Mouse (Mus musculus): Measurements from ENCODE around the gene Apoc1. TPM values are rescaled to one million over a fixed set of nuclear protein-coding genes. Genes with fewer than 3 reads are reported as not detected.
"Not testable (repeated sequence)": the region's sequence is repeated elsewhere in the genome, so short reads cannot be mapped to it uniquely, and the experiment has no call there.

Gene Apoc1
- polyA plus RNA-seq, 1 experiment from 2014 or later: 57.9 TPM

GRCm38 (mm10) chr7:19694336-19695212, 2.1 kb upstream of the Apoc1 start:
- no peaks in the 10 kb centered on the region; the same call in 1 of the 2 replicates for H3K9me3 ChIP-seq
- 82% methylated on average over 10 of the region's 10 CpGs for WGBS
- H3K27me3 ChIP-seq: no peaks in the 10 kb centered on the region
- H3K4me3 ChIP-seq: no peak overlapping the region
- H3K9ac ChIP-seq: no peak overlapping the region
- peaks cover 9% of the 10 kb centered on the region for H3K36me3 ChIP-seq
- no peak overlapping the region for H3K27ac ChIP-seq
- no peak overlapping the region for H3K4me2 ChIP-seq
- ATAC-seq (ENCODE audit: insufficient number of reproducible peaks, low FRiP score, low TSS enrichment, low read depth): no peak
- peaks cover 32% of the 10 kb centered on the region for H3K4me1 ChIP-seq

GRCm38 (mm10) chr7:19693421-19693820, 961 bp upstream of the Apoc1 start:
- 29% methylated on average over 10 of the region's 10 CpGs for WGBS
- no peak overlapping the region for H3K4me3 ChIP-seq
- no peak overlapping the region for H3K9ac ChIP-seq
- no peaks in the 10 kb centered on the region; the same call in 1 of the 2 replicates for H3K9me3 ChIP-seq
- H3K4me2 ChIP-seq: no peak overlapping the region
- no peaks in the 10 kb centered on the region for H3K27me3 ChIP-seq
- H3K27ac ChIP-seq: no peak overlapping the region
- H3K36me3 ChIP-seq: peaks cover 9% of the 10 kb centered on the region
- ATAC-seq (ENCODE audit: insufficient number of reproducible peaks, low FRiP score, low TSS enrichment, low read depth): no peak
- H3K4me1 ChIP-seq: peaks cover 21% of the 10 kb centered on the region

GRCm38 (mm10) chr7:19691434-19691833, 1.0 kb downstream of the Apoc1 start:
- H3K9ac ChIP-seq: no peak overlapping the region

GRCm38 (mm10) chr7:19690845-19691244, 1.6 kb downstream of the Apoc1 start:
- Histone ChIP-seq H3K27me3 (no peaks in the 10 kb centered on the region), H3K36me3 (no peaks in the 10 kb centered on the region)

More at GRCm38 (mm10) chr7:19691434-19691833, 1.0 kb downstream of the Apoc1 start:
- ATAC-seq (ENCODE audit: insufficient number of reproducible peaks, low FRiP score, low TSS enrichment, low read depth): no peak
- 71% methylated on average over 6 of the region's 6 CpGs for WGBS
- Histone ChIP-seq H3K27ac (no peak overlapping the region), H3K27me3 (no peaks in the 10 kb centered on the region), H3K36me3 (peaks cover 3% of the 10 kb centered on the region), H3K4me2 (no peak overlapping the region), H3K4me3 (no peak overlapping the region), H3K9me3 (no peaks in the 10 kb centered on the region), H3K4me1 (peaks cover 15% of the 10 kb centered on the region)

GRCm38 (mm10) chr7:19688611-19689010, 3.8 kb downstream of the Apoc1 start:
- 92% methylated on average over 2 of the region's 2 CpGs for WGBS
- Histone ChIP-seq H3K36me3 (no peaks in the 10 kb centered on the region), H3K27ac (no peak overlapping the region), H3K4me3 (no peak overlapping the region), H3K9me3 (no peaks in the 10 kb centered on the region), H3K4me1 (peaks cover 14% of the 10 kb centered on the region), H3K4me2 (no peak overlapping the region), H3K9ac (no peak overlapping the region), H3K27me3 (no peaks in the 10 kb centered on the region)
- ATAC-seq (ENCODE audit: insufficient number of reproducible peaks, low FRiP score, low TSS enrichment, low read depth): no peak

More at GRCm38 (mm10) chr7:19690845-19691244, 1.6 kb downstream of the Apoc1 start:
- Histone ChIP-seq H3K27ac (no peak overlapping the region), H3K4me3 (no peak overlapping the region), H3K9me3 (no peaks in the 10 kb centered on the region), H3K4me1 (peaks cover 15% of the 10 kb centered on the region), H3K9ac (no peak overlapping the region), H3K4me2 (no peak overlapping the region)
- ATAC-seq (ENCODE audit: insufficient number of reproducible peaks, low FRiP score, low TSS enrichment, low read depth): no peak
- WGBS: 85% methylated on average over 4 of the region's 4 CpGs

GRCm38 (mm10) chr7:19688101-19688500, 4.4 kb downstream of the Apoc1 start:
- Histone ChIP-seq H3K36me3 (no peaks in the 10 kb centered on the region), H3K9ac (no peak overlapping the region), H3K4me3 (no peak overlapping the region), H3K9me3 (no peaks in the 10 kb centered on the region), H3K4me1 (peaks cover 9% of the 10 kb centered on the region), H3K27me3 (no peaks in the 10 kb centered on the region), H3K4me2 (no peak overlapping the region), H3K27ac (no peak overlapping the region)
- 92% methylated on average over 10 of the region's 10 CpGs for WGBS
- no peak for ATAC-seq (ENCODE audit: insufficient number of reproducible peaks, low FRiP score, low TSS enrichment, low read depth)

- not testable (repeated sequence) for H3K36me3 ChIP-seq; H3K4me1 ChIP-seq; H3K4me2 ChIP-seq; H3K27me3 ChIP-seq; H3K27ac ChIP-seq; H3K4me3 ChIP-seq; H3K9me3 ChIP-seq; H3K9ac ChIP-seq; ATAC-seq (ENCODE audit: insufficient number of reproducible peaks, low FRiP score, low TSS enrichment, low read depth)
- 60% methylated on average over 8 of the region's 8 CpGs for WGBS
Measured at GRCm38 (mm10) chr7:19686927-19687583, 5.4 kb downstream of the Apoc1 start.

- 79% methylated on average over 6 of the region's 6 CpGs for WGBS
Measured at GRCm38 (mm10) chr7:19686521-19686920, 5.9 kb downstream of the Apoc1 start.

GRCm38 (mm10) chr7:19685374-19685773, 7.1 kb downstream of the Apoc1 start:
- Histone ChIP-seq H3K27ac (no peak overlapping the region), H3K9ac (no peak overlapping the region), H3K27me3 (no peaks in the 10 kb centered on the region), H3K36me3 (no peaks in the 10 kb centered on the region), H3K4me1 (no peaks in the 10 kb centered on the region), H3K4me2 (no peak overlapping the region), H3K4me3 (no peak overlapping the region), H3K9me3 (no peaks in the 10 kb centered on the region)
- 61% methylated on average over 4 of the region's 4 CpGs for WGBS
- ATAC-seq (ENCODE audit: insufficient number of reproducible peaks, low FRiP score, low TSS enrichment, low read depth): no peak

More at GRCm38 (mm10) chr7:19686521-19686920, 5.9 kb downstream of the Apoc1 start:
- H3K36me3 ChIP-seq: no peaks in the 10 kb centered on the region
- H3K27ac ChIP-seq: no peak overlapping the region
- H3K4me3 ChIP-seq: no peak overlapping the region
- H3K4me2 ChIP-seq: no peak overlapping the region
- no peak for ATAC-seq (ENCODE audit: insufficient number of reproducible peaks, low FRiP score, low TSS enrichment, low read depth)
- H3K9ac ChIP-seq: no peak overlapping the region
- H3K27me3 ChIP-seq: no peaks in the 10 kb centered on the region
- H3K4me1 ChIP-seq: no peaks in the 10 kb centered on the region
- H3K9me3 ChIP-seq: no peaks in the 10 kb centered on the region

GRCm38 (mm10) chr7:19683771-19684201, 8.7 kb downstream of the Apoc1 start:
- no peak overlapping the region for H3K27ac ChIP-seq
- no peak for ATAC-seq (ENCODE audit: insufficient number of reproducible peaks, low FRiP score, low TSS enrichment, low read depth)
- no peaks in the 10 kb centered on the region for H3K4me1 ChIP-seq
- H3K9ac ChIP-seq: no peak overlapping the region
- 83% methylated on average over 6 of the region's 6 CpGs for WGBS
- H3K9me3 ChIP-seq: no peaks in the 10 kb centered on the region
- H3K4me2 ChIP-seq: no peak overlapping the region
- H3K4me3 ChIP-seq: no peak overlapping the region
- H3K27me3 ChIP-seq: no peaks in the 10 kb centered on the region
- H3K36me3 ChIP-seq: no peaks in the 10 kb centered on the region

GRCm38 (mm10) chr7:19682979-19683378, 9.5 kb downstream of the Apoc1 start:
- no peak overlapping the region for H3K4me3 ChIP-seq
- 33% methylated on average over 3 of the region's 3 CpGs for WGBS
- H3K27ac ChIP-seq: no peak overlapping the region
- no peak overlapping the region for H3K9ac ChIP-seq
- no peaks in the 10 kb centered on the region for H3K4me1 ChIP-seq
- no peak overlapping the region for H3K4me2 ChIP-seq
- ATAC-seq (ENCODE audit: insufficient number of reproducible peaks, low FRiP score, low TSS enrichment, low read depth): no peak
- H3K9me3 ChIP-seq: no peaks in the 10 kb centered on the region
- no peaks in the 10 kb centered on the region for H3K36me3 ChIP-seq
- no peaks in the 10 kb centered on the region for H3K27me3 ChIP-seq

GRCm38 (mm10) chr7:19681202-19681694, 11.2 kb downstream of the Apoc1 start, which contains the start of the genes Gm44805 and Apoc4:
TSS of gene Gm44805 (minus strand) at chr7:19681423.
TSS of gene Apoc4 (minus strand) at chr7:19681479.
- Histone ChIP-seq H3K4me3 (no peak within 1 kb of the TSS), H3K27me3 (no peaks in the 10 kb centered on the region), H3K4me1 (no peaks in the 10 kb centered on the region), H3K27ac (no peak within 1 kb of the TSS), H3K36me3 (no peaks in the 10 kb centered on the region), H3K9ac (no peak within 1 kb of the TSS), H3K4me2 (no peak within 1 kb of the TSS), H3K9me3 (no peaks in the 10 kb centered on the region)
- ATAC-seq (ENCODE audit: insufficient number of reproducible peaks, low FRiP score, low TSS enrichment, low read depth): no peak
- 59% methylated on average over 8 of the region's 8 CpGs for WGBS

Measured in limb, embryonic 15.5 days (tissue).